Mouse (Mus musculus) cerebellum, adult 11-12 months (tissue): ENCODE data around the gene Sema3c.

Experiments used
- DNase-seq: peaks from one replicate; pipeline ENCODE4 v3.0.0; 2022

The Sema3c gene

GRCm38 (mm10) chr5:17648865-17649542 lies 74.9 kb downstream of the Sema3c start:
- DNase-seq: no peak

GRCm38 (mm10) chr5:17661223-17661622 lies 87.1 kb downstream of the Sema3c start:
- DNase-seq: no peak

GRCm38 (mm10) chr5:17671356-17671755 lies 97.3 kb downstream of the Sema3c start:
- DNase-seq: no peak

- DNase-seq: no peak
These were observed 106.8 kb downstream of the Sema3c start for GRCm38 (mm10) chr5:17680862-17681261.

GRCm38 (mm10) chr5:17689121-17689520 lies 115.0 kb downstream of the Sema3c start:
- DNase-seq: no peak

GRCm38 (mm10) chr5:17689604-17690003 lies 115.5 kb downstream of the Sema3c start:
- no peak for DNase-seq

GRCm38 (mm10) chr5:17695366-17695765 lies 121.3 kb downstream of the Sema3c start:
- no peak for DNase-seq

GRCm38 (mm10) chr5:17698905-17699304 lies 124.8 kb downstream of the Sema3c start:
- no peak for DNase-seq

GRCm38 (mm10) chr5:17704160-17704559 lies 130.1 kb downstream of the Sema3c start:
- no peak for DNase-seq

- no peak for DNase-seq
These were observed 133.0 kb downstream of the Sema3c start for GRCm38 (mm10) chr5:17707086-17707485.

GRCm38 (mm10) chr5:17712374-17712773 lies 138.3 kb downstream of the Sema3c start:
- no peak for DNase-seq

- DNase-seq: no peak
These were observed 141.1 kb downstream of the Sema3c start for GRCm38 (mm10) chr5:17715206-17715605.

- DNase-seq: no peak
These were observed 145.9 kb downstream of the Sema3c start for GRCm38 (mm10) chr5:17720011-17720410.

- DNase-seq: no peak
These were observed 149.9 kb downstream of the Sema3c start for GRCm38 (mm10) chr5:17724031-17724430.

- DNase-seq: no peak
These were observed 154.0 kb downstream of the Sema3c start for GRCm38 (mm10) chr5:17728047-17728446.

GRCm38 (mm10) chr5:17739805-17740204 lies 165.7 kb downstream of the Sema3c start:
- no peak for DNase-seq

- no peak for DNase-seq
These were observed 172.4 kb downstream of the Sema3c start for GRCm38 (mm10) chr5:17746520-17746919.

GRCm38 (mm10) chr5:17747143-17747542 lies 173.1 kb downstream of the Sema3c start:
- DNase-seq: no peak

- DNase-seq: no peak
These were observed 174.2 kb downstream of the Sema3c start for GRCm38 (mm10) chr5:17748293-17748692.

GRCm38 (mm10) chr5:17753471-17754005 lies 179.5 kb downstream of the Sema3c start:
- no peak for DNase-seq

- DNase-seq: no peak
These were observed 192.1 kb downstream of the Sema3c start for GRCm38 (mm10) chr5:17766006-17766677.

GRCm38 (mm10) chr5:17770328-17770727 lies 196.2 kb downstream of the Sema3c start:
- no peak for DNase-seq

GRCm38 (mm10) chr5:17776571-17776970 lies 202.5 kb downstream of the Sema3c start:
- DNase-seq: no peak
